In genomic region chrX:11632011-11632410, GRCm38 (mm10) we compare ENCODE assay signal across 8 mouse cellular contexts.
DNase-seq lines count a peak whose midpoint lies in the region; ATAC-seq lines count a peak whose summit lies in the region.

No protein-coding gene starts in this region.

- H3K9me3 ChIP-seq in heart, embryonic 12.5 days (replicated peaks), result no peaks in the 10 kb centered on the region; the same call in 1 of the 2 replicates
- H3K9me3 ChIP-seq in hindbrain, embryonic 11.5 days (ENCODE audit: control insufficient read depth, low read length), result no peaks in the 10 kb centered on the region
- H3K9me3 ChIP-seq in midbrain, embryonic 13.5 days, result no peaks in the 10 kb centered on the region

- DNase-seq in heart, postnatal 4 days, result no peak
- DNase-seq in ES-CJ7 (ENCODE audit: low read depth, low spot score), result peak; percentile 3
- DNase-seq in hindbrain, embryonic 11.5 days (ENCODE audit: low spot score), result peak; percentile 34
- DNase-seq in layer of hippocampus, postnatal 25 days (ENCODE audit: extremely low spot score in 1 of 2, low spot score in 1 of 2), result no peak
- no peak for DNase-seq in adrenal gland, postnatal 4 days (ENCODE audit: low spot score in 2 of 2)
- no peak for DNase-seq in urinary bladder, adult 18-20 months (ENCODE audit: low spot score in 2 of 2)

- no peak for ATAC-seq in heart, embryonic 12.5 days (ENCODE audit: insufficient number of reproducible peaks, low FRiP score)
- no peak for ATAC-seq in hindbrain, embryonic 11.5 days (ENCODE audit: low FRiP score)
- ATAC-seq in midbrain, embryonic 13.5 days, result peak; percentile 71

- H3K27me3 ChIP-seq in heart, embryonic 12.5 days (replicated peaks), result no peaks in the 10 kb centered on the region
- no peaks in the 10 kb centered on the region for H3K27me3 ChIP-seq in hindbrain, embryonic 11.5 days (ENCODE audit: control insufficient read depth, insufficient read depth, low read length)
- peaks cover 25% of the 10 kb centered on the region; the same call in 1 of the 2 replicates for H3K27me3 ChIP-seq in midbrain, embryonic 13.5 days

- no peak overlapping the region for H3K9ac ChIP-seq in heart, embryonic 12.5 days
- H3K9ac ChIP-seq in hindbrain, embryonic 11.5 days (ENCODE audit: low read depth, low read length), result no peak overlapping the region
- H3K9ac ChIP-seq in midbrain, embryonic 13.5 days (replicated peaks), result no peak overlapping the region

- 0 out of 2 replicates have a peak, but pooled peaks cover 3% of the 10 kb centered on the region for H3K4me1 ChIP-seq in heart, embryonic 12.5 days (replicated peaks)
- no peaks in the 10 kb centered on the region for H3K4me1 ChIP-seq in hindbrain, embryonic 11.5 days (replicated peaks; ENCODE audit: control insufficient read depth, insufficient read depth, low read length)
- peaks cover 22% of the 10 kb centered on the region for H3K4me1 ChIP-seq in midbrain, embryonic 13.5 days (replicated peaks)

- no peak overlapping the region for H3K27ac ChIP-seq in heart, embryonic 12.5 days (ENCODE audit: poor library complexity, severe bottlenecking)
- H3K27ac ChIP-seq in hindbrain, embryonic 11.5 days (ENCODE audit: low read depth, low read length), result no peak overlapping the region
- peak overlapping the region; percentile 51 for H3K27ac ChIP-seq in midbrain, embryonic 13.5 days

- WGBS in heart, embryonic 12.5 days, result 15% methylated on average over 14 of the region's 14 CpGs
- WGBS in hindbrain, embryonic 11.5 days, result 9% methylated on average over 14 of the region's 14 CpGs
- WGBS in midbrain, embryonic 13.5 days, result 28% methylated on average over 14 of the region's 14 CpGs

- H3K4me2 ChIP-seq in heart, embryonic 12.5 days, result peak overlapping the region; percentile 60
- H3K4me2 ChIP-seq in hindbrain, embryonic 11.5 days (replicated peaks; ENCODE audit: low read depth, low read length), result peak overlapping the region; percentile 35
- peak overlapping the region; percentile 37 for H3K4me2 ChIP-seq in midbrain, embryonic 13.5 days (replicated peaks)

- H3K4me3 ChIP-seq in heart, embryonic 12.5 days, result peak overlapping the region; percentile 13; the same call in 1 of the 2 replicates
- H3K4me3 ChIP-seq in hindbrain, embryonic 11.5 days (ENCODE audit: low read depth, low read length), result no peak overlapping the region
- 0 out of 2 replicates have a peak overlapping the region, but pooled peaks have one; percentile 6 for H3K4me3 ChIP-seq in midbrain, embryonic 13.5 days (replicated peaks)

- H3K36me3 ChIP-seq in heart, embryonic 12.5 days, result no peaks in the 10 kb centered on the region
- H3K36me3 ChIP-seq in hindbrain, embryonic 11.5 days (ENCODE audit: control insufficient read depth, insufficient read depth, low read length), result no peaks in the 10 kb centered on the region
- H3K36me3 ChIP-seq in midbrain, embryonic 13.5 days, result no peaks in the 10 kb centered on the region

Comparison
In these comparisons a context has a peak if more than half of its experiments do, and no peak if none do; other contexts are left out.
1. DNase-seq: peak in ES-CJ7 (single experiment) and hindbrain, embryonic 11.5 days (single experiment); none in heart, postnatal 4 days (single experiment), layer of hippocampus, postnatal 25 days (0 of 2), adrenal gland, postnatal 4 days (0 of 2) and urinary bladder, adult 18-20 months (0 of 2).
2. Peak in every context shown above with its lines, with median percentiles within 50 percentile points of each other: H3K4me2 ChIP-seq.